Mouse (Mus musculus) embryonic facial prominence, embryonic 14.5 days (tissue): ENCODE measurements around the gene Gm10251. TPM values are rescaled to one million over a fixed set of nuclear protein-coding genes. Genes with fewer than 3 reads are reported as not detected.
"Not testable (repeated sequence)": the region's sequence is repeated elsewhere in the genome, so short reads cannot be mapped to it uniquely, and the experiment has no call there.

ENCODE experiments used
- ATAC-seq: fragments of 200-750 bp; cut with Nextera tagmentation; 2 replicates; pipeline ENCODE4 v1.8.0; 2017; ENCODE audit warnings: low read depth, moderate number of reproducible peaks, moderate TSS enrichment
- DNase-seq: peaks from one replicate; pipeline ENCODE4 v3.0.0-alpha.2; 2015; ENCODE audit warnings: low spot score
- H3K27ac ChIP-seq: fragments of 300-500 bp; sonication (generic); replicated peaks from 2 replicates; pipeline ENCODE4 v1.5.1; 2014; ENCODE audit warnings: low read depth, mild to moderate bottlenecking, low read length, moderate library complexity
- H3K27me3 ChIP-seq: fragments of 300-500 bp; sonication (generic); replicated peaks from 2 replicates; pipeline ENCODE4 v1.6.1; 2014; ENCODE audit warnings: low read length; ENCODE audit not compliant: control insufficient read depth, insufficient read depth
- H3K36me3 ChIP-seq: fragments of 300-500 bp; sonication (generic); 2 replicates; pipeline ENCODE4 v1.6.1; 2014; ENCODE audit warnings: low read length, mixed read lengths; ENCODE audit not compliant: control insufficient read depth, insufficient read depth
- H3K4me1 ChIP-seq: fragments of 300-500 bp; sonication (generic); 2 replicates; pipeline ENCODE4 v1.6.1; 2014; ENCODE audit warnings: antibody characterized with exemption, low read length; ENCODE audit not compliant: control insufficient read depth, insufficient read depth
- H3K4me2 ChIP-seq: fragments of 300-500 bp; sonication (generic); 2 replicates; pipeline ENCODE4 v1.6.1; 2014; ENCODE audit warnings: low read depth, mild to moderate bottlenecking, low read length, moderate library complexity, mixed read lengths
- H3K4me3 ChIP-seq: fragments of 300-500 bp; sonication (generic); 2 replicates; pipeline ENCODE4 v1.5.1; 2014; ENCODE audit warnings: low read depth, mild to moderate bottlenecking, low read length
- H3K9ac ChIP-seq: fragments of 300-500 bp; sonication (generic); 2 replicates; pipeline ENCODE4 v1.6.1; 2014; ENCODE audit warnings: low read depth, mild to moderate bottlenecking, low read length, moderate library complexity, mixed read lengths
- H3K9me3 ChIP-seq: fragments of 300-500 bp; sonication (generic); 2 replicates; pipeline ENCODE4 v1.6.1; 2016; ENCODE audit warnings: low read length; ENCODE audit not compliant: control insufficient read depth
- WGBS: fragments of 180-500 bp; shearing (Covaris S2); extraction: QIAGEN DNeasy Blood & Tissue Kit; methylation state at CpG from one replicate; pipeline ENCODE4 v1.1.7; 2014; 5-methylcytosine and 5-hydroxymethylcytosine counted together
- polyA plus RNA-seq: library from polyadenylated mRNA; unstranded; fragments of >200 nt; fragmentation: Nextera tagmentation; extraction: Ambion mirVana; gene quantifications from 2 replicates; pipeline ENCODE4 v1.2.1, GENCODE M21; 2014

Gm10251 gene
- not detected in 2 replicates for polyA plus RNA-seq

DNA sequence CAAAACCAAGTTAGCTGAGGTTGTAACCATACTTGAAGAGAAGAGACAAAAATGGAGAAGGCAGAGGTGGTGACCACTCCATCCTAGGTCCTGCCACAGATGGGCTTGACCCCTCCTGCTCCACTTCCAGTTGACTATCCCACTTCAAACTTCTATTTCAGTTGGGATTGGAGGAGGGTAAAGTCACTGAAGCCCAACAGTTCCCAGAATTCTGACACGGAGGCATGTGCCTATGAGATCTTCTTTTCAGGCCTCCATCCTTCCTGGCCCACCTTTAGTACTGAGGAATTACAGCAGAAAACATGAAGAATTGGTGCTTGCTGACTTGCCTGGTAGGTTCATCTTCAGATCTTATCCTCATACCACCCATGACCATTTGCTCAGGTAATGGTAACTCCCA, at the start of gene Gm10251:
Gene Gm10251, minus strand, starts transcription at position 101 of the 400 bp plus-strand sequence.
- no CpG with 5 or more reads among the region's 1 CpGs for WGBS
- not testable (repeated sequence) for ATAC-seq, H3K9ac ChIP-seq, H3K4me2 ChIP-seq, H3K4me3 ChIP-seq, H3K9me3 ChIP-seq, H3K36me3 ChIP-seq, H3K27me3 ChIP-seq, H3K4me1 ChIP-seq, H3K27ac ChIP-seq, DNase-seq

DNA sequence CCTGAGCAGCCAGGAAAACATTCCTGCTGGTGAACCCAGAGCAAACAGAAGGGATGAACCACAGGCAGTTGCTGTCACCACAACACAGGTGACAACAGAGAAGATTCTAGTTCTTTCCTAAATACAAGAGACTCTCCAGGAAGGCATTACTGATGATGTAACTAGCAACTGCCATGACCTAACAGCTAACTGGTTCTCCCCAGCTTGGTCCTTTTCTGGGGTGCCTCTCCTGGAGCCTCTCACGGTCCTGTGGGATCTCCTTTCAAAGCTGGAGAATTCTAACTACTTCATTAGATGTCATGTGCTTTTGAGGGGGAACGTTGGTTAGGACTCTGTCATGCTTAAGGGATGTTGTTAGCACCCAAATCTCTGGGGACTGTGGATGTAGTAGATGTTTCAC, 36.2 kb upstream of the Gm10251 start, which contains the start of gene Gm8050:
Gene Gm8050, minus strand, starts transcription at position 101 of the 400 bp plus-strand sequence.
- ATAC-seq: not testable (repeated sequence)

DNA sequence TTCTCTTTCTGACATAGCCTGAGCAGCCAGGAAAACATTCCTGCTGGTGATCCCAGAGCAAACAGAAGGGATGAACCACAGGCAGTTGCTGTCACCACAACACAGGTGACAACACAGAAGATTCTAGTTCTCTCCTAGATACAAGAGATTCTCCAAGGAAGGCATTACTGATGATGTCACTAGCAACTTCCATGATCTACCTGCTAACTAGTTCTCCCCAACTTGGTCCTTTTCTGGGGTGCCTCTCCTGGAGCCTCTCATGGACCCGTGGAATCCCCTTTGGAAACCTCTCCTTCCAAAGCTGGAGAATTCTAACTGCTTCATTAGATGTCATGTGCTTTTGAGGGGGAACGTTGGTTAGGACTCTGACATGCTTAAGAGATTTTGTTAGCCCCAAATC, 61.7 kb downstream of the Gm10251 start, which contains the start of gene Gm3460:
Gene Gm3460, minus strand, starts transcription at position 101 of the 400 bp plus-strand sequence.
- not testable (repeated sequence) for H3K27me3 ChIP-seq, H3K9ac ChIP-seq, H3K4me1 ChIP-seq, H3K36me3 ChIP-seq, H3K9me3 ChIP-seq, H3K4me2 ChIP-seq, DNase-seq, H3K27ac ChIP-seq, ATAC-seq, H3K4me3 ChIP-seq
- whole genome bisulfite sequencing: 86% methylated on average over 1 of the region's 2 CpGs

More for the DNA sequence above, 36.2 kb upstream of the Gm10251 start, which contains the start of gene Gm8050:
- H3K27me3 ChIP-seq, H3K4me1 ChIP-seq, H3K4me2 ChIP-seq, DNase-seq, H3K27ac ChIP-seq, H3K36me3 ChIP-seq, H3K9ac ChIP-seq, H3K4me3 ChIP-seq, H3K9me3 ChIP-seq: not testable (repeated sequence)
- no CpG with 5 or more reads among the region's 2 CpGs for WGBS

DNA sequence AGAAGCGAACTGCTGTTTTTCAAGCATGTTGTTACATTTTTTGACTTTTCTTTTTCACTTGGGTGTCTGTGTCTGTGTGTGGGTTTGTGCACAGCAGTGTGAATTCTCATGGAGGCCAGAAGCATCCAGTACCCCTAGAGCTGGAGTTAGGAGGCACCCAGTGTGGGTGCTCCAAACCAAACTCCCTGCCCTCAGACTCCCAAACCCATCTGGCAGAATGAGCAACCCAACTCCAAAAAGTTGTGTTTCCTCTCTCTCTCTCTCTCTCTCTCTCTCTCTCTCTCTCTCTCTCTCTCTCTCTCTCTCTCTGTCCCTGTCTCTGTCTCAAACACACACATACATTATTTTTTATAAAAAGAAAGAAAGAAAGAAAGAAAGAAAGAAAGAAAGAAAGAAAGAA, 77.5 kb downstream of the Gm10251 start:
- not testable (repeated sequence) for ATAC-seq, H3K4me3 ChIP-seq, H3K27ac ChIP-seq, H3K9me3 ChIP-seq, H3K9ac ChIP-seq, H3K27me3 ChIP-seq, DNase-seq, H3K36me3 ChIP-seq, H3K4me2 ChIP-seq, H3K4me1 ChIP-seq
- WGBS: no CpG with 5 or more reads among the region's 1 CpGs

DNA sequence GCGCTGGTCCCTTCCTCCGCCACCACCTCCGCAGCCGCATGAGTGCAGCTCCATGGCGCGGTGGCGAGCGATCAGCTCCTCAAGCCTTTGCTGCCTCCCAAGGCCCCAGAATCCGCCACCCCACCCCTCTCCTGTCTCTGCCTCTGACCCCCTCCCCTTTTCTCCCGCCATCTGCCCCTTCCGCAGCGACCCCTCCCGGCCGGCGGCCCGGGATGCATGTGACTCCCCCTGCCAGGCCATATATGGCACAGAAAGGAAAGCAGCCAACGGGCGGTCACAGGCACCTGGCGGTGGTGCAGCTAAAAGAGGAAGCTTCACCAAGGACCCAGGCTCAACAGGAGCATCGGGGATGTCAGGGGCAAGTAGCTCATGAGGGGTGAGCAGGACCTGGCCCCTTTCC, 79.0 kb downstream of the Gm10251 start:
- H3K9me3 ChIP-seq, H3K27ac ChIP-seq, ATAC-seq, H3K27me3 ChIP-seq, H3K36me3 ChIP-seq, H3K4me1 ChIP-seq: not testable (repeated sequence)
- peak overlapping the region; percentile 55 for H3K4me2 ChIP-seq
- peak overlapping the region; percentile 46; the same call in 1 of the 2 replicates for H3K9ac ChIP-seq
- H3K4me3 ChIP-seq: peak overlapping the region; percentile 34
- peak; percentile 32 for DNase-seq
- WGBS: 0% methylated on average over 3 of the region's 20 CpGs

DNA sequence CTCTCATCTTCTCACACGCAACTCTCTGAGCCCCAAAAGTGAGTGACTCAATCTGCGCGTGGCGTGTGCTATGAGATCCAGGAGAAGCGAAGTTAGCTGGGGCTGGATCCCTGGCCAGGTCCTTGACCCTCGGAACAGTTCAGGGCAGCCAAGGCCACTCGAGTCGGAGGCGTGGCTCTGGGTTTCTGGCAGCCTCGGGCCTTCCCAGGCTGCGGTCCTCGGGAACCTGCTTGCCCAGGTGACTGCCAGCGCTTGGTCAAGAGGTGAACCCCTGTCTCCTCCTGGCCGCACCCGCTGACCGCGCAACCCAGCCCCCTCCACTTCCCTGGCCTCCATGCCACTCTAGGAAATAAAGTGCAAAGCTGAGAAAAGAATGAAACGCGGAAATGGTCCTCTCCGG, 79.4 kb downstream of the Gm10251 start:
- peak; percentile 0 for DNase-seq
- Histone ChIP-seq H3K9ac (peak overlapping the region; percentile 46; the same call in 1 of the 2 replicates), H3K4me2 (peak overlapping the region; percentile 55), H3K4me3 (peak overlapping the region; percentile 34)
- not testable (repeated sequence) for H3K27me3 ChIP-seq, H3K27ac ChIP-seq, H3K9me3 ChIP-seq, ATAC-seq, H3K4me1 ChIP-seq, H3K36me3 ChIP-seq
- WGBS: 6% methylated on average over 15 of the region's 20 CpGs

DNA sequence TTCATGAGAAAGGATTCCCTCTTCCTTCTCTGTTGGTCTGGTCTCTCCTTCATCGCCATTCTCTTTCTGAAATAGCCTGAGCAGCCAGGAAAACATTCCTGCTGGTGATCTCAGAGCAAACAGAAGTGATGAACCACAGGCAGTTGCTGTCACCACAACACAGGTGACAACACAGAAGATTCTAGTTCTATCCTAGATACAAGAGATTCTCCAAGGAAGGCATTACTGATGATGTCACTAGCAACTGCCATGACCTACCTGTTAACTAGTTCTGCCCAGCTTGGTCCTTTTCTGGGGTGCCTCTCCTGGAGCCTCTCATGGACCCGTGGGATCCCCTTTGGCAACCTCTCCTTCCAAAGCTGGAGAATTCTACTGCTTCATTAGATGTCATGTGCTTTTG, 93.5 kb downstream of the Gm10251 start, which contains the start of gene Gm3629:
Gene Gm3629, minus strand, starts transcription at position 101 of the 400 bp plus-strand sequence.
- WGBS: 43% methylated on average over 1 of the region's 2 CpGs
- not testable (repeated sequence) for H3K4me1 ChIP-seq, H3K27ac ChIP-seq, H3K9me3 ChIP-seq, H3K27me3 ChIP-seq, H3K9ac ChIP-seq, DNase-seq, H3K36me3 ChIP-seq, H3K4me2 ChIP-seq, ATAC-seq, H3K4me3 ChIP-seq

Other genes starting within 250 kb of the Gm10251 start
- gene Gm3594, start 239.6 kb downstream of the Gm10251 start, polyA plus RNA-seq: not detected in 2 replicates
- not detected in 2 replicates for gene Gm8356, start 146.9 kb downstream of the Gm10251 start, polyA plus RNA-seq
- not detected in 2 replicates for gene Gm3629, start 93.6 kb downstream of the Gm10251 start, polyA plus RNA-seq
- not detected in 2 replicates for gene Gm3460, start 61.8 kb downstream of the Gm10251 start, polyA plus RNA-seq
- not detected in 2 replicates for gene Gm8050, start 36.1 kb upstream of the Gm10251 start, polyA plus RNA-seq
- gene Gm3636, start 58.2 kb upstream of the Gm10251 start, polyA plus RNA-seq: 4.5 and 4.8 TPM in 2 replicates
- gene Gm8362, start 90.2 kb upstream of the Gm10251 start, polyA plus RNA-seq: not detected in 2 replicates
- gene Gm3642, start 156.1 kb upstream of the Gm10251 start, polyA plus RNA-seq: not detected in 2 replicates
- gene Gm3667, start 205.8 kb upstream of the Gm10251 start, polyA plus RNA-seq: 0.97 and 1.3 TPM in 2 replicates